Mouse (Mus musculus) cerebellum, adult 2 months (tissue): ENCODE measurements at regions not wholly inside any gene's neighbourhood (a gene's known extent, or its start where the extent isn't known, plus 50 kb on each side); places are given as distances from the start of the nearest gene placed in this dataset.
A peak's percentile ranks its signal among the peaks of the same experiment; 100 is the strongest.
"Not testable (repeated sequence)": the region's sequence is repeated elsewhere in the genome, so short reads cannot be mapped to it uniquely, and the experiment has no call there.

Source experiments
- DNase-seq, 2 experiments: peaks; one replicate each; pipeline ENCODE4 v3.0.0; 2021
- H3K27ac ChIP-seq: fragments of 200-500 bp; 2 replicates; pipeline ENCODE4 v1.5.1; 2012; ENCODE audit warnings: low read length, control low read depth, inconsistent platforms; ENCODE audit not compliant: insufficient read depth
- H3K27me3 ChIP-seq: fragments of 200-500 bp; 2 replicates; pipeline ENCODE4 v1.6.1; 2012; ENCODE audit warnings: inconsistent platforms, mild to moderate bottlenecking, low read length, moderate library complexity; ENCODE audit not compliant: control insufficient read depth, insufficient read depth
- H3K4me1 ChIP-seq: fragments of 200-500 bp; 2 replicates; pipeline ENCODE4 v1.6.1; 2011; ENCODE audit warnings: low read length; ENCODE audit not compliant: control insufficient read depth, insufficient read depth
- H3K4me3 ChIP-seq: fragments of 200-500 bp; replicated peaks from 2 replicates; pipeline ENCODE3; 2011; ENCODE audit warnings: mild to moderate bottlenecking, low read depth, low read length, control low read depth; ENCODE audit not compliant: insufficient read depth
- CTCF ChIP-seq: fragments of 200-500 bp; IDR thresholded peaks from 2 replicates; pipeline ENCODE4 v1.5.1; 2011; ENCODE audit warnings: low read depth, mild to moderate bottlenecking, control low read depth, low read length, moderate library complexity, borderline replicate concordance; ENCODE audit not compliant: insufficient read depth
- POLR2A ChIP-seq: fragments of 200-500 bp; IDR thresholded peaks from 2 replicates; pipeline ENCODE4 v1.6.1; 2011; ENCODE audit warnings: low read length, control low read depth, borderline replicate concordance; ENCODE audit not compliant: insufficient read depth
- WGBS: fragments of 180-500 bp; shearing (Covaris S2); methylation state at CpG from one replicate; pipeline ENCODE4 v1.1.7; 2018; 5-methylcytosine and 5-hydroxymethylcytosine counted together

DNA sequence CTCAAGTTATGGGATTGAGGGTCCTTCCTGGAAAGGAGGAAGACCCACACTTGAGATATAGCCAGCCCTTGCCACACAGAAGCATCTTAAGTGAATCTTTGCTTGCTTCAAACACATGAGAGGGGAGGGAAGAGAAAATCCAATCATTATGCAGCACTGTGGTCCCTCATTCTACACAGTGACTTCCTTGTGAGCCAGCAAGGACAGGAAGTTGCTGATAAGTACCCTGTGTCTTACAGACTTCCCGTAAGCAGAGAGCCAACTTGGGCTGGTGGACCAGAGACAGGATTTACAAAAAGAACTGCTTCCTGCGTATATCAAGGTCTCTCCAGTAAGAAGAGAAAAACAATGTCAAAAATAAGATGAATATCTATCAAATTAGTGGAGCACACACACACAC lies 78.1 kb upstream of the Xcl1 start:
- DNase-seq: no peak
- 91% methylated on average over 2 of the region's 2 CpGs for WGBS
- H3K4me1 ChIP-seq: 0 out of 2 replicates have a peak, but pooled peaks cover 3% of the 10 kb centered on the region
- H3K4me3 ChIP-seq: no peak overlapping the region
- TF ChIP-seq POLR2A (no peak), CTCF (no peak)
- no peaks in the 10 kb centered on the region for H3K27me3 ChIP-seq
- no peak overlapping the region for H3K27ac ChIP-seq

DNA sequence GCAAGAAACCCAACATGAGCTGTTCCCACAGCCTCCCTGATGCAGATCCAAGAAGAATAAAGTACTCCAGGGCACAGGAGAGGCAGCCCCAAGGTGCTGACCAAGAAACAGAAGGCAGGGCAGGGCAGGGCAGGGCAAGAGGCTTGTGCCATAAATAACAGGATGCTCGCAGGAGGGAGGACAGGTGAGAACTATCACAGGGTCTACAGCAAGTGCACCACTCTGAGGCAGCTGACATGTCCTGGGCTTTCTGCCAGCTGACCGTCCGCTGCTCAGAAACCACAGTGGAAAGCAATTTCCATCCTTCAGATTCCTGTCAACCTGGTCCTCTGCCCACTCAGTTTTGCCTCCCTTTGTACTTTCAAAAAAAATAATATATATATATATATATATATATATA lies 77.0 kb upstream of the Xcl1 start:
- WGBS: 12% methylated on average over 3 of the region's 3 CpGs
- DNase-seq: peak; percentile 30 to 47
- Histone ChIP-seq H3K4me1 (0 out of 2 replicates have a peak, but pooled peaks cover 3% of the 10 kb centered on the region), H3K27ac (no peak overlapping the region), H3K27me3 (no peaks in the 10 kb centered on the region), H3K4me3 (no peak overlapping the region)
- TF ChIP-seq POLR2A (no peak), CTCF (no peak)

DNA sequence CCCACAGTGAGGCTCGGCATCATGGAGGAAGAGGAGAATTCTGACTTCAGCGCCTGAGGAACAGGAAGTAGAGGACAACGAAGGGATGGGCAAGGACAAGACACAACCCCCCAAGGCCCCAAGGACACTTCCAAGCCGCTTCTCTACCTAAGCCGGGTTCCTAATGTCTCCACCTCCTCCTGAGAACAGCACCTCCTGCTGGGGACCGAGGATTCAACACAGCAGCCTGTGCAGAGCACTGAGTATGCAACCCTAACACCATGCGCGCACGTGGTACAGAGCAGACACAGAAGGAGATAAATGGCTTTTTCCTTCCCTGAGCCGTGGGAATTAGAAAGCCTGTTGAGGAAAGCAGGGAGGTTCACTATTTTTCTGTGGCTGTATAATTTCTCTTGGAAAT lies 64.2 kb upstream of the Xcl1 start:
- WGBS: 75% methylated on average over 10 of the region's 10 CpGs
- H3K4me1 ChIP-seq: no peaks in the 10 kb centered on the region

DNA sequence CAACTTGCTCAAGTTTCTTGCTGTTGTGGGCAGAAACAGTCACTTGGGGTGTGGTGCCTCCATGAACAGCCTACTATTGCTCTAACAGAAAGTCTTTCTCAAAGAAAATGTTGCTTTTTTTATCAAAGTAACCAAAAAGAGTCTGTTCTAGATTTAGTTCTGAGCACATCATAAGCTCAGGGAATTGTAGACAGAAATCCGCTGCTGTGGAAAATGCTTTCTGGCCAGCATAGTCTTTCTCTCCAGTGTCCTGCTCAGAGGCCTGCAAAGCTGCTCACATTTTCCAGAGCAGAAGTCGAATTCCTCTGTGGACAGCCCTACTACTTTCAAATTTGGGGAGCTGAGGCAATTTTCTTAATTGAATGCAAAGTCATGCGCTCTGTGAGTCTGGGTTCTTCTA lies 63.3 kb upstream of the Xcl1 start:
- no peak overlapping the region for H3K4me3 ChIP-seq
- no peaks in the 10 kb centered on the region for H3K27me3 ChIP-seq
- WGBS: 83% methylated on average over 3 of the region's 3 CpGs
- no peak for TF ChIP-seq POLR2A
- no peak for TF ChIP-seq CTCF
- DNase-seq: no peak
- H3K4me1 ChIP-seq: no peaks in the 10 kb centered on the region
- H3K27ac ChIP-seq: no peak overlapping the region

More for the DNA sequence above, 64.2 kb upstream of the Xcl1 start:
- H3K27ac ChIP-seq: no peak overlapping the region
- no peak overlapping the region for H3K4me3 ChIP-seq
- no peak for DNase-seq
- no peak for TF ChIP-seq POLR2A
- TF ChIP-seq CTCF: no peak
- H3K27me3 ChIP-seq: no peaks in the 10 kb centered on the region

DNA sequence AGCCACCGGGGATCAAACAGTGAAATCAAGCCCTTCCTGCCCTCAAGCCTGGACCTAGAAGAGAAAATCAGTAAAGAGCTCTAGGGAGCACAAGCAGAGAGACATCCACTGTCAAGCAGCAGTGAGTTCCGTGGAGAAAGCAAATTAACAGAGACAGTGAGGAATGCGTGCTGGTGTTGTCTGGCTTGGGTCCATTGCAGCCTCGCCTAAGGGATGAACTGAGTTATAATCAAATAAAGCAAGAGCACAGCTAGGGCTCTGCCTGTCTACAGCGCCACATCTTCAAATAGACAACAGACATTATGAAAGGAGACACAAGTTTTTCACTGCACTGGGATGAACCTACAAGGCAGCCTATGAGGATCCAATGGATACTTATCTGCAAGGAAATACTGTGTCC lies 62.3 kb upstream of the Xcl1 start:
- Histone ChIP-seq H3K4me3 (no peak overlapping the region), H3K27me3 (no peaks in the 10 kb centered on the region), H3K4me1 (no peaks in the 10 kb centered on the region), H3K27ac (no peak overlapping the region)
- DNase-seq: no peak
- WGBS: 22% methylated on average over 5 of the region's 5 CpGs
- TF ChIP-seq CTCF: no peak
- TF ChIP-seq POLR2A: no peak

DNA sequence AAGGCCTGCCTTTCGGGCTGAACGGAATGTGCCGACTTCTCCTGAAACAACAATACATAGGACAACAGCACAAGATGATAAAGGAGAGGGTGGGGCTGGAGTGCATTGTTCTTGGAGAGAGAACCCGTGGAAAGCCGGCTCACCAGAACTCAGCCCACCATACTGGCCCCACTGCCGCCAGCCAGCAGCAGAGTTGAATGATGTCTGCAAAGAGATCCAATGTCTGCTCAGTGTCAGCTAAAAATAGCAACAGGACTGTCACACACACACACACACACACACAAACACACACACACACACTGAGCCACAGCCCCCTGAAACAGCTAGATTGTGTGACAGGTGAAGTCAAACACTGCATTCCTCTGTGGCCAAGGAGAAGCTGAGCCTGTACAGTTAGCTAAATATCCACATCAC lies 58.9 kb upstream of the Xcl1 start:
- 20% methylated on average over 6 of the region's 6 CpGs for WGBS
- no peak for DNase-seq

DNA sequence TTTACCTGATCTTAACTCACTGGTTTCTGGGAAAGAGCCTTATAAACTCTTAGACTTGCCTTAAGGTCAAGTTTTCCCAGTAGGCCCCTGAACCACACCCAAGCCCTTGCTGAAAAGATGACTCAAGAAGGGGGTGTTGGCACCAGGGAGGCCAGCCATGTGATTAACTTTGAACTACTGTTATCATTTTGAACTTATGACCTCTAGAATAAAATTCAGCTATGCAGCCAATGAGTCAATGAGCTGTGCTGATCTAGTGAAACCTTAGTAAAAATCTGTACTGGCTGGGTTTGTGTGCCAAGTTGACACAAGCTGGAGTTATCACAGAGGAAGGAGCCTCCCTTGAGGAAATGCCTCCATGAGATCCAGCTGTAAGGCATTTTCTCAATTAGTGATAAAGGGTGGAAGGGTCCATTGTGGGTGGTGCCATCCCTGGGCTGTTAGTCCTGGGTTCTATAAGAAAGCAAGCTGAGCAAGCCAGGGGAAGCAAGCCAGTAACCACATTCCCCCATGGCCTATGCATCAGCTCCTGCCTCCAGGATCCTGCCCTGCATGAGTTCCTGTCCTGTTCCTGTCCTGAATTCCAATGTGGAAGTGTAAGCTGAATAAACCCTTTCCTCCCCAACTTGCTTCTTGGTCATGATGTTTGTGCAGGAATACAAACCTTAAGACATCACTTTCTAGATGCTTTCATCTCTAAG lies 58.0 kb upstream of the Xcl1 start:
- not testable (repeated sequence) for H3K27me3 ChIP-seq, H3K4me1 ChIP-seq, DNase-seq, H3K27ac ChIP-seq, H3K4me3 ChIP-seq

More for the DNA sequence above, 58.9 kb upstream of the Xcl1 start:
- TF ChIP-seq CTCF (no peak), POLR2A (no peak)
- Histone ChIP-seq H3K4me3 (no peak overlapping the region), H3K27me3 (no peaks in the 10 kb centered on the region), H3K27ac (no peak overlapping the region), H3K4me1 (no peaks in the 10 kb centered on the region)

DNA sequence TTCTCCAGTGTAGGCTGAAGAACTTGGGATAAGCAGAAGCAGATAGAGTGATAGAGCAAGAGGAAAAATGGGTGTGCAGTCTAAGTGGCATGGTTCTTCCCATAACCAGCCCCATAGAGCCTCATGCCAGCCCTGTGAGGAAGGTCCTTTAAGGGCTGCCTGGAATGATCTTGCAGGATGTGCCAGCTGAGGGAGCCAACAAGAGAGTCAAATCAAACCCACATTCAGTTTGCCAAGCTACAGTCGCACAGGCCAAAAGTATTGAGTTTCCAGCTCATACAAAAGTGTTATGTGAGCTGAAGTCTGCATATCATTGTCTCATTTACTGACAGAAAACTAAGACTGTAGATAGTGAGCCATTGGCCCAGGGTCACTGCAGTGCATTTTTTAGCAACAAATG lies 53.7 kb upstream of the Xcl1 start:
- WGBS: 34% methylated on average over 1 of the region's 1 CpGs
- Histone ChIP-seq H3K27me3 (no peaks in the 10 kb centered on the region), H3K27ac (no peak overlapping the region), H3K4me1 (no peaks in the 10 kb centered on the region), H3K4me3 (no peak overlapping the region)
- no peak for TF ChIP-seq POLR2A
- no peak for TF ChIP-seq CTCF
- DNase-seq: no peak
